Mouse (Mus musculus): ENCODE results near the gene C730034F03Rik.

DNA sequence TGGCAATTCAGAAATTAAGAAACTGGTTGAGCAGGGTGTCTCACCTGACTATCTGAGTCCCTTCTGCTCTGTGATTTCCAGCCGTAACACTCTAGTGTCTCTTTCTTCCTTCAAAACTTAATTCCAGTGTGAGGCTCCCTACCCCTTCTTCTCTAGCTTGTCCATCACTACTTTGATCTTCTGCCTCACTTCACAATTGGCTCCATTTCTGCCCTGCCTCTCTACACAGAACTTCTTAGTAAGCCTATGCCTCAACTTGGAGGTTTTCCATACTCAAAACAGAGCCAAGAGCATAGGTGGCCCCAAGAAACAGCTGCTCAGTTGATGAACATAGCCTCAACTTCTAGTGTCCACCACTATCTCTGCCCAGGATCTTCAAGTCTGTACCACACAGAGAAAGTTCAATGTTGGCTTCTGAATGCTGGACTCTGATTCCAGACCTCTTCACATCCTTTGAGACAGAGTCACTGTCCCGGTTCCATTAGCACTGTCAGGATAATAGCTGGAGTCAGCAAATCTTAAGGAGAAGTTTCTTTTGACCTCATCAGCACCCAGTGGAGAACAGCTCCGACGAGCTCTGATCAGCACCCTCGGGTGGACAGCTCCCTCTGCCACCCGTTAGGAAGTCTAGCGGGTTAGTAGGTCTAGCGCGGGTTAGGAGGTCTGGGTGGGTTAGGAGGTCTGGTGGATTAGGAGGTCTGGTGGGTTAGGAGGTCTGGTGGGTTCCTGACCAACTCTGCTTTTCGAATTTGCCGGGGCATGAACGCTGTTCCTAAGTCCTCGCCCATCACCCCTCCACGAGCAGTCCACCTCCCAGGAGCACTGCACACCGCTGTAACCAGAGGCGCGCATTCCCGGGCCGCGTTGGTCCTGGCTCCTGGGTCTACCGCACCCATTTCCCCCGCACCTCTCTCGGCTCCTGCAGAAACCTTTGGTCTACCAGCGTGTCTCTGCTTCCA lies 23.8 kb downstream of the C730034F03Rik start:
- TF ChIP-seq CTCF (IDR thresholded peaks at IDR 0.05; ENCODE audit: control insufficient read depth, insufficient read depth, low read length) (peak; percentile 7; the same call in 1 of the 2 replicates), POLR2A (IDR thresholded peaks at IDR 0.05; ENCODE audit: borderline replicate concordance, control insufficient read depth, low read depth, low read length) (no peak)

All from bone marrow, adult 2 months (tissue).